Mouse (Mus musculus) kidney, adult 8-10 months (tissue): ENCODE results near the gene Scfd2.

Experiments used
- DNase-seq, 2 experiments: peaks; one replicate each; pipeline ENCODE4 v3.0.0; 2022

Scfd2 gene

DNA sequence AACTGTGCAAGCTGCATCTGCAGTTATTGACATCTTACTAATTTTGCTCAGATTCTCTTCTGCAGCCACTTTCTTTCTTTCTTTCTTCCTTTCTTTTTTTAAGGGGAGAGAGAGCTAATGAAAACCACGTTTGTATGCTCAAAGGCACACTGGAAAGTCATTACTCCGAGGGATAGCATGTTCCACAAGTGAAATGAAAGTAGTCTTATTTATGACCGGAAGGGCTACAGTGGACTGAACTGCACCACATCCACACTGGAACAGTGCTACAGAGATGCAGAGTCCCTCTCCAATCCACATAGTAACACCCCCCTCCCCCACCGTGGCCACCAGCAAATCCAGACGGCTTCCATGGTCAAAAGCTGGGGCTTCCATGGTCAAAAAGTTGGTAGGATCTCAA is 224.3 kb downstream of the Scfd2 start:
- DNase-seq: no peak

DNA sequence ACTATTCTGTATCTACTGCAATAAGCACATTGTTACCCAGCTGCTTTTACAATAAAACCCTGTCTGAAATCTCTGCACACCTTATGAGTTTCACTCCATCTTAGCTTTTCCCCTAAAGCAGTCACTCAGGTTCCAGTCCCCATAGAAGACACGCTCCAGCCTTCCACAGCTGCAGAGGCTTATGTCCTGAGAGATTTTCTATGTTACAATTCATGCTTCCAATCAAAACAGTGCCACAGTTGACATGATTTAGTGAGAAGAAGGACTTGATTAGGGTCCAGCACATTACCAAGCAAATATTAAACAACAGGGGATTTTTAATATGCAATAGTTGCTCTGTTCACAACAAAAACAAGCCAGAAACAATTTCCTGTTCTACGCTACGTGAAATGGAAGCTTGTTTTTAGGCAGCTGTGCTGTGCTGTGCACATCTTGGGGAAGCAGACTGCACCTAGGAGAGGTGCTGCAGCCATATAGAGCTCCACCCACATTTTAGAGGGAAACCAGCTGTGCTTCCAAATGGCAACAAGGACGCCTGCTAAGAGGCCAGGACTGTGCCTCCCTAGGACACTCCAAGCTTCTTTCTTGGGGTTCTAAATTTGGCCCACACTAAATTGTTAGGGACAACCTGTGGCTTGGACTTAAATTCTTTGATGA is 225.9 kb downstream of the Scfd2 start:
- no peak for DNase-seq

DNA sequence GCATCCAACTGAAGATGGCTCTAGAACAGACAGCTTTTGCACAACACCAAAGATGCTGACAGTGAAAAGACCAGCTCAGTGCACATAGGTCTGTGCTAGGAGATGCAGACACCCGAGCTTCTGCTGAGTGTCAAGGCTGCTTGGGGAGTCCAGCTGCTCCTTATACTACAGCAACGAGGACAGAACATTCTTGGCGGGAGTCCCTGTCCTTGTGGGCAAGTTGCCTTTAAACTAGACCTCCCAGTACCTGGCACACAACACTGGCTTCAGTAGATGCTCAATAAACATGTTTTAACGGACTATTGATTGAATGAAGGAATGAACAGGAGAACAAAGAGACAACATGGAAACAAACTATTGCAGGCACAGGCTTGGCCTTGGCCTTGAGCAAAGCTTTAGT is 226.8 kb downstream of the Scfd2 start:
- DNase-seq: peak in 1 of 2 experiments; percentile 11

DNA sequence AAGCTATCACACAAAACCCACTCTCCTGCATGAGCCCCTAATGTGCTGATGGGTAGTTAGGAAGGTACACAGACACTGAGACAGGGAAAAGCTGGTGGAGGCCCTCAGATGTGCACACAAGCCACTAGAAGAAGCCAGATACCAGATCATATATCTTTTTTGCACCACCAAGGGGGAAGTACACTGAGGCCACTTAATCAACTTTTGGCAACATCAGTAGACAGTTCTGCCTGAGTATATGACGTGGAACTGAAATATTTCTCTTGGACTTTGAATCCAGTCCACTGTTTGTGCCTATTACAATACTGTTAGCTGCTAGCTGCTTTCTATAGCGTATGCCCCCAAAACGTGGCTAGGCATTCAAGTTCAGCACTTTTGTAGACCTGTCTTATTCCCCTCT is 229.2 kb downstream of the Scfd2 start:
- DNase-seq: no peak

DNA sequence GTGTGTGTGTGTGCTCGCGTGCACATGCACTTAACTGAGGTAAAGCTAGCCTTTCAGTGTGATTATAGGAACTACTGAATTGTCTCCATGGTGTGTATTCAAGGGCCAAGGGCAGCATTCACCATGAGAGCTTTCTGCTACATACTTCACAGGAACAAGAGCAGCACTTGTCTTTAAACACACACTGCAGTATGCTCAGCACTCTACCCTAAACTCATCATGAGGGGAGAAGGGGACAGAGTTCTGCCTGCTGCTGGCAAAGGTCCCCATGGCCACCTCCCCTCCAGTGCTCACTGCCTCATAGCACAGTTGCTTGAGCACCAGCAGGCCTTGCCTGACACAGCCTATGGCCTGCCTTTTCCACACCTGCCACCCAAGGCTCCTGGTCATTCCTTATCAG is 230.1 kb downstream of the Scfd2 start:
- no peak for DNase-seq

DNA sequence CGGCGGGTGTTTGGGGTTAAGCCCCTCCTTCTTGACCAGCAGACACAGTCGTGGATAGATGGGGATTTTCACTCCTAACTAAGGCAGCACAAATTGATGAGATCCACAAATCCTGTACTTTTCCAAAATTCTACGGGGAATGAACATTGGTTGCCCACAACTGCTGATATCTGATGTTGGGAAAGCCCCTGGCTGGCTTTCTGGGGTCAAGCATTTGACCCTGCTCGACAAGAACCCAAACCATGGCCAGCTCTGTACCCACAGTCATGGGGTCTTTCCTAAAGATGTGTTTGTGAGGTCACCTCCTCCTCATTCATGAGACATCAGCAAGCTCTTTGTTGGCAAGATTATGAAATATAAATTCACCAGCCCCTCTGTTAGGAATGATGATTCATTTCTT is 230.6 kb downstream of the Scfd2 start:
- no peak for DNase-seq

DNA sequence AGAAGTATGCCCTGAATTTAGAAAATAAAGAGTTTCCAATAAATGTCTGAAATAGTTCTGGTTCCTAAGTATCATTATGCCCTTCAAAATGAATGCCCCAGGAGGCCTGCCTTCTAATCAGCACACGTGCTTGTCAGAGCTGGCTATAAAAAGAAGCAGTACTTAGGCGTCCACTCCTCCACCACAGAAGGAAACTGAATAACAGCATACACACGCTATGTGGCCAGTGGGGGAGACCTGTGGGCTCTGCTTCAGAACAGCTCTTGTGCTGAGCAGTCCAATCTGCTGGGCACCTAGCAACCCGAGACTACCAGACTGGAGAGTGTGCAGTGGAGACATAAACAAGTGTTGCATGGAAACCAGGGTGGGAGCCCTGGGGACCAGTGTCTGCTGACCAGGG is 231.4 kb downstream of the Scfd2 start:
- no peak for DNase-seq

DNA sequence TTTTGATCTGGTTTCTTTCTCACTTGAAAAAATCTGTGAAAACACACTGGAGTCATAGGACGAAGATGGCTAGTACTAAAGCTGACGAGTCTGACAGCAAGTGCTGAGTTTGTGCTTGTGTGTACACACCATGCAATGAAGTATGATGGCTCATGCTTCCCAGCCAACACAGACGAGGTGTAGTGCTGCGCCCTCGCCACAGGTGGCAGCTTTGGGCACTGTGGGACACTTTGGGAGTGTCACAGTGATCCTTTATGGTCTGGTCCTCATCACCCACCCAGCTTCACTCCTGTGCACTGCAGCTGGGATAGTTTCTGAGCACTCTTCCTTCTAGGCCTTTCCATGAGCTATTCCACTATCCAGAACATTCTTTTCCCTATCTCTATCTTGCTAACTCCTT is 234.4 kb downstream of the Scfd2 start:
- DNase-seq: no peak

DNA sequence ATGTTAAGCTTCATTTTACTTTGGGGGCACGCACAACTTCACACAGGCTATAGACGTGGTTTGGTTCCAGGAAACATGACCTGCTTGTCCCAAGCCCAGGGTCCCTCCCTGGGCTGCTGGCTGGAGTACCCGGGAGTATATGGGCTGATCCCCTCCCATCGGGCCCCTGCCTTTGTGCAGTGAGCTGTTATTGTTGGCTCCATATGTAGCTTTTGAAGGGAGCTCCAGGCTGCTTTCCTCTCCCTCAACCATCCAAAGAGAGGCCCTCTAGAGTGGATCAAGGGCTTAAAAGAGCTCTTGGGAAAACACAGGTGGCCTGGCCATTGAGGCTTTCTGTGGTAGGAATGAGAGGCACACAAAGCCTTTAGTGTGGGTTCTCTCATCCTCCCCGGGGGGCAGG is 235.5 kb downstream of the Scfd2 start:
- DNase-seq: no peak

DNA sequence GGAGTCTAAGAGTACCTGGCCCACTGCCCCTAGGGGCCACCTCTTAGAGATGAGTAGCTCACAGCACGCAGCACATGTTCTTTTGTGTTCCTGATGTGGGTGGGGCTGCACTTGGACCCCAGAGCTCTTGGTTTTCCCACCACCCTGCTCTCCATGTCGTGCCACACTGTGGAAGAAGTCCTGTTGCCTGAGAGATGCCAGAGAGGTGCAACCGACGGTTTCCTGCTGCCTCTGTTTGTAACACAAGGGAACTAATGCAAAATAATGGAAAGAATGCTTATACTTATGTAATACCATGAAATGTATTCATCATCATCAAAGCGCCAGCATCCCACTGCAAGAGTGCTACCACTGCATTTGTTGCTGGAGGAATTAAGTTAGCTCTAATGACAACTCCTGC is 238.0 kb downstream of the Scfd2 start:
- DNase-seq: no peak

DNA sequence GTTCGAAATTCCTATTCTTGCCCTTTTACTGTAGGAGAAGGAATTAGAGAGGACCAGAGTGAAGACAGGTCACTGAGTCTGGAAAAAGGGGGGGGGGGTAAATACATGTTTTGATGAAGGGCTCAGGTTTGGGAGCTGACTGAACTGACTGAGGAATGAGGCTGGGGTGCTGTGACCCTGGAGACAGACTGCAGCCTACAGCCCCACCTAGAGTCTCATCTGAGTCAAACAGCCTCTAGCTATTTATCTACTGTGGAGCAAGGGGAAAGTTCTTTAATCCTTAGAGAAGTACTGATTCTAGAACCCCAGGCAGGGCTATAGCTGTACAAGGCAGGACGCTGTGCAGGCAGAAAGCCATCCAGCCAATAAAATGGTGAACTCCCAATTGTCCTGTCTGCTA is 239.5 kb downstream of the Scfd2 start:
- DNase-seq: no peak

DNA sequence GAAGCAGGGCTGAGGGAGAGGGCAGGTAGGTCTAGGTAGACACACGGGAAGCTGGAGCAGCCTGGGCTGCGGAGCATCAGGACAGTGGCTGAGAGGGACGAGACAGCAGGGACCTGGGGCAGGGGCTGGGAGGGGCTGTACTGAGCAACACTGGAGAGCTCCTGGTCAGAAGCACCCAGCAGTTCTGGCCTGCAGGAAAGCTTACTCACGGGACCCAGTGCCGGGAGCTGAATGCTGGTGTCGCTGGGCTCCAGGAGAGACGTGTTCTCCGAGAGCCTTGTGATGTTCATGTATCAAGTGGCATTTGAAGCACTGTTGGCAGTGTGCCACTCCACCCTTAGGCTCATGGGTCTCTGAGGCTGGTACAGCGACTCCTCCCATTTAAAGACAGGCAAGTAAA is 240.0 kb downstream of the Scfd2 start:
- DNase-seq: no peak

DNA sequence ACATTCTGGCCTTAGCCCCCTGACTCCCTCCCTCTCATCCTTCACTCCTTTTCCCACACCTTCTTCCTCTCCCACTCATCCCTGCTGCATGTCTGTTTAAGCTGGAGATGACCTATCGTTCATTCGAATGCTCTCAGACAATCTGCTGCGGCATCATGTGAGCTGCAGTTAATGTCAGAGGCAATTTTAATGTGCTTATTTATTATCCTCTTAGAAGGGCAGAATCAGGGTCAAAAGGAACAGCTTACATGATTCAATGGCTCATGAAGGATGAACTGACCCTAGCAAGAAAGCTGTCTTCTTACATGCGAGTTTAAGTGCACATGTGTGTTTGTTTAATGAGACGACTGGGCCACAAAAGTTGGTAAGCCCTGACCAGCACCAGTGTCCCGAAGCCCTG is 241.6 kb downstream of the Scfd2 start:
- DNase-seq: no peak

DNA sequence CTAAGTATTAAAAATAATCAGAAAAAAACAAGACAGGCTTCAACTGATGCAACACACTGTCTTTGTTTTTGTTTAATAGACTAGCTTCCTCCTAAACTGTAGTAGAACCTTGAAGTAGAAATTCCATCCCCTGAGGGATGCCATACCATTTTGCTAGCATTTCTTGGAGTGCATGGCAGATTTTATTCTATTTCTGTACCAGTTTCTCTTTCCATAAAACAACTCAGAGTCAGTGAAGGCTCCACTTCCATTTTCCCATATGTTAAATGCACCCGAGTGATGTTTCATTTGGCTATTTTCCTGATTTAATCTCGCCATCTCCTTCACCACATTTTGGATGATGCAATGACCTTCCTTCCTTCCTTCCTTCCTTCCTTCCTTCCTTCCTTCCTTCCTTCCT is 243.4 kb downstream of the Scfd2 start:
- DNase-seq: no peak

DNA sequence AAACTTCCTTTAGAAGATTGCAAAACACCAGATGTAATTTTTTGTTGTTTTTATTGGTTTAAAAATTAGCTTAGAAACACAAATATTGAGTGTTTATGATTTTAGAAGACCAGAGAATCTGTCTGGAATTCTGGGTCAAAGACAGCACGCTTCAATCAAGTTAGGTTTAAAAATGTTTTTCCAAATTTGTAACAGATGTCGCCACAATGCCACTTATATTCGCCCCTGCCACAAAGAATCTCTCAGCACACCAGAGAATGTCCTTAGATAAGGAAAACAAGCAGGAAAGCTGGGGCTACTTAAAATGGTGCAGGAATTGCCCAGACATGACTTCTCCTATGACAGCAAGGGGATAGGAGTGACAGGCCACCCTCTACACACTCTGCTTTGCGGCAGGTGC is 245.3 kb downstream of the Scfd2 start:
- DNase-seq: no peak

DNA sequence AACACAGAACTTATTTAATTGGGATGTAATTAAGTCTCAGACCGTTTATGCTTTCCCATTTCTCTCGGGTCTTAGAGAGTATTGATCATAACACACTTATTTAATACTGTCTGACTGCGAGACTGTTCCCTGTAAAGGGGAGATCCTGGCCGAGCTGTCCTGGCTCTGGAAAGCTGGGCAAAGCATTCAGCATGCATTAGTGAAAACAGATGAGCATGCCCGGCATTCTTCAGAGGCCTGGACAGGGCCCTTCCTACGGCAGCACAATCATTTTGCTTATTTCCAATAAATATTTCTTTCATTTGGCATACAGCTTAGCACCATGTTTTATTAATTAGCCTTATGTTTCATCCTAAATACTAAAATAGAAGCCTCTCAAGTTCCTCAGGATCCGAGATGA is 245.8 kb downstream of the Scfd2 start:
- no peak for DNase-seq

DNA sequence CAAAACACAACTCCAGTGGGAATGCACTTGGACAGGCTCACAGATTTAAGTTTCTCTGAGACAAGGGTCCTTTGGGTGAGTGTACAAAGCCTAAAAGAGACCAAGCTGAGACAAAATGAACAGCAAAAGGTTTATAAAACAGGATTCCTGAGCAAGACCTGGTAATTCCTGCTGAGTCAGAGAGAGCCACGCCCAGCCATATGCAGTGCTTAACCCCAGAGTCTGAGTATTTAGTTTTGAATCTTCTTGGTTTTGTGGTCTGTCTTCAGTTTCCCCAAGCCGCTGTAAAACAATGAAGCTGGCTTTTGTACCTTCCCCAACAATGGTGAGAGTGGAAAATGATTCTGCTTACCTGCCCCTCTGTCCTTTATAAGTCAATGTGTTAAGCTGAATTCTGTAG is 246.3 kb downstream of the Scfd2 start:
- DNase-seq: no peak

DNA sequence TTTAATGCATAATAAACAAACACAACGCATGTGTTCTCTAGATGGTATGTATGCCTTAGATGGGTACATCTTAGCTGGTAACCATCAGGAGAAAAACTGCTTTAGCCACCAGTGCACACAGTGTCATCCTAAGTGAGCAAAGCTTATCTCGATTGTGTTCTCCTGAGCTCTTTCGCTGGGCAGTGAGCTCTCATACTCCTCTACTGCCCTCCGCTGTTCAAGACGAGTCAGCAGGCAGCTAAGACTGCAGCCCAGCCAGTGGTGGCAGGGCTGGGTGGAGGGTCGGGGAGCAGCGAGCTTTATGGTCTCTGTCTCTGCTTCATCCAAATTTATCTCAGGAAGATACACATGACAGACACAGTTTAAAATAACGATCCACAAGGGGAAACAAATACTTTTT is 248.0 kb downstream of the Scfd2 start:
- DNase-seq: peak; percentile 34 to 37

DNA sequence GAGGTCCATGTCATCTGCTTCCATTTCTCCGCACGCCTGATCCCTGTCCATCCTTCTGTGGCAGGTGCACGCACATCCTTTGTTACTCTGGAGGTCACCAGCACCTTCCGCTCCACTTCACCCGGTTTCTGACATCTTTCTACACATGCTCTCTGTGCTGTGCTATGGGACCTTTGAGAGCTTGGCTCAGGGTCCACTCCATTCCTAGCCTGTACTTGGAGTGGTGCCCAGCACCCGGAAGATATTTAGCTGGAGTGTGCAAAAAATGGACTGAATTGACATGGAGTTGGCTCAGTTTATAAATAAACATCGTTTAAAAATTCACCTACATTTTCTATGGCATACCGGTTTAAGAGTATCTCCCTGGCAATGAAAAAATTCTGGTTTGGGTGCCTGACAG is 250.1 kb downstream of the Scfd2 start:
- DNase-seq: peak; percentile 87 to 88

DNA sequence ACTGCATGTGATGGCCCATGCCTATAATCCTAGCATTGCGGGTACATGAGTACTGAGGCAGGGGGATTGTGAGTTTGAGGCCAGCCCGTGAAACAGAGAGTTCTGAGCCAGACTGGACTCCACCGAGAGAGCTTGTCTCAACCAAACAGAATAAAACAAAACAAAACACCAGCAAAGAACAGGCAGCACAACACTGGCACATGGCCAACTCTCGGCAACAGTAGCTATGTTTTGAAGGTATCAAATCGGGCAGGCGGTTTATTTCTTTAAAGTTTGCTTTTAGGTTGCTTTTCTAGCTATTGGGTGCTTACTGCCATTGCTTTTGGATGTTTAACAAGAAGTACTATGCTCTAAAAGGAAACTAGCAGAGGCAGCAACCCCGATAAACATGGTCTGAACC is 251.9 kb downstream of the Scfd2 start:
- no peak for DNase-seq

DNA sequence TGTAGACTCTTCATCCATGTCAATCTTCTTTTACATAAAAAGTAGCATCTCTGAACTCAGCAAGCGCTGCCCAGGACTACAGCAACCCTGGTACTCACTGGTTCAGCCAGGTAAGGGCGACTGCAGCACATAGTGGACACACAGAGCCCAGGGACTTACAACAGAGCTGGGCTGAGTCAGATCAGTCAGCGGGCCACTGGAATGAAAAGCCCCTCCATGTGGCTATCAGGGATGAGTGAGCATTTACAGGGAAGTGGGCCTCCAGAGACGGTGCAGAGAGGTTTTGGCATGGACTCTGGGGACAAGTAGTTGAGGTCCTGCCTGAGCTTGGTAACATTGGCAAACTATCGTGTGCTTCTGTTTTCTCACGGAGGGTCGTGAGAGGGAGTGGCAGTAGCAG is 253.1 kb downstream of the Scfd2 start:
- DNase-seq: no peak

DNA sequence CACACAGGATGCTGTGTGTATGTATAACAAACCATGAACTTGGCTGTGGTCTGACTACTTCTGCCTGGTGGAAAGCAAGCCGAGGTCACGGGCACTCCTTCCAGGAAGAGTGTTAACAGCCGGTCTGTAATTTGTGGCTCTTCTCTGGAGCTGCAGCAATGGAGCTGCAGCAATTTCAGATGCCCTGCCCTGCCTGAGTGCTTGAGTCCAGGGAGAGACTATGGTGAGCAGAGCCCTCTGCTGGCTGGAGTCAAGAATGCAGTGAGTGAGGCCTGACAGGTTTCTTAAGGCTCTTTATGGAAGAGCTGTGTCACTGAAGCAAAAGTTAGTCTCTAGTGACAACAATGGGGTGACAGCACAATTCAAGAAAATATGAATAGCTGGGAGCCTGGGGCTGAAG is 253.8 kb downstream of the Scfd2 start:
- DNase-seq: peak; percentile 81 to 93

DNA sequence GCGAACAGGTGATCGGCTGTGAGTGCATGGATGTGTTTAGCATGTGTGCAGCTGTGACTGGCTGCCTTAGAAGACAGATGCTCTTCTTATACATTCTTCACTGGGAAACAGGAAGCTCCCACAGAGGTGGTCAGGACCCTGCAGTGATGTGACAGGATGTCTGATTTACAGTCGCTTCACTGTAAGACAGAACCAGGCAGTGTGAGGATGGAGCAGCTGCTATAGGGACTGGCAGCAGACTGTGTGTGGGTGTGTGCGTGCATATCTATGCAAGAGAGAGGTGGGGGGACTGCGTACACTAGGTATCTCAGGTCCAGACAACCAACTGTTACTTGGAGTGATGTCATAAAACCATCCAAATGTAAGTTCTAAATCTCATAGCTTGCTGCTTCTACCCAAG is 254.3 kb downstream of the Scfd2 start:
- no peak for DNase-seq

DNA sequence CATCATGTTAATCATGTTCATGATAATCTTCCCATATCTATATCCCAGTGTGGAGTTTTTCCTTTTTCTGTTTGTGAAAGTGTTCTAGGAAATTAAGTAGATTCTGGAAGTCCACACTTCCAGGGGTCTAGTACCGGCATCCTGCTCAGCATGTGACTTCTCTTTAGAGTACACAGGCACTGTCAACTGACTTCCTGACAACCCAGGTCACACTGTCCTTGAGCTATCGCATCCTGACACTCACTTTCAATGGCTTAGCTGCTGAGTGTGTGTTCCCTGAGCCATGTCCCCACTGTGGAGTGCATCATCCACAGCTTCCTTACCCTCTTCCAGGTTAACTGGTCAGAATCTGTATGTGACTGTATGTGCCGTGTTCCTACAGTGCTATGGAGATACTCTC is 258.2 kb downstream of the Scfd2 start:
- no peak for DNase-seq

DNA sequence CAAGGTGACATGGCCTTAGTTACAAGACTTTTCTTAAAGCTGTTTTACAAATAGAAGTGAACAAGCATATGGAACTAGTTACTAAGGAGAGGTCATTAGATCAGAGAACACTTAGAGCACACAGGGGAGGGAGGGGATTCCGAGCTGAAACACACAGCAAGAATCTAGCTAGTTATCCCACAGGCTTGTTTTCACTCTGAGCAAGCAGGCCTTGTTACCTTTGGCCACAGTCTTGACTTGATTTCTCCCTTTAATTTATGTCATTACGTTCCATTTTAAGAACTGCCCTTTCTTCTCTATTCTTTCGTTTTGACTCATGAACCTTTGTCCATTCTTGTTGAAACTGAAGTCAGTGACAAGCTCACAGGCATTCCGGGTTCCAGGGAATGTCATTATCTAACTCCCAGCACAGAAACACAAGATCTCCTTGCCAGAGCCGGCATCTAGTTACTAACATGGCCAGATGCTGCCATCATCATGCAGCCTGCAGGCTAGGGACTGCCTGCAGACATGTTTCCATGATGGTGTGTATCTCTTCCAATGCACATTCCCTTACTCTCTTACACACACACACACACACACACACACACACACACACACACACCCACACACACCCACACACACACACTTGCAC is 263.7 kb downstream of the Scfd2 start:
- DNase-seq: no peak
